Mouse (Mus musculus) testis, adult 2 months (tissue): ENCODE data around the gene Ahdc1. TPM values are rescaled to one million over a fixed set of nuclear protein-coding genes. Genes with fewer than 3 reads are reported as not detected.

Experiments
- H3K27ac ChIP-seq: fragments of 200-500 bp; 2 replicates; pipeline ENCODE4 v1.5.1; 2012; ENCODE audit warnings: low read depth, low read length; ENCODE audit not compliant: control insufficient read depth, insufficient read depth
- H3K27me3 ChIP-seq: fragments of 200-500 bp; 2 replicates; pipeline ENCODE4 v1.6.1; 2012; ENCODE audit warnings: mild to moderate bottlenecking, low read length, moderate library complexity; ENCODE audit not compliant: control insufficient read depth, insufficient read depth
- H3K36me3 ChIP-seq: fragments of 200-500 bp; 2 replicates; pipeline ENCODE4 v1.6.1; 2012; ENCODE audit warnings: mild to moderate bottlenecking, low read length; ENCODE audit not compliant: control insufficient read depth, insufficient read depth
- H3K4me1 ChIP-seq: fragments of 200-500 bp; 2 replicates; pipeline ENCODE4 v1.6.1; 2012; ENCODE audit warnings: low read length; ENCODE audit not compliant: control insufficient read depth, insufficient read depth
- H3K4me3 ChIP-seq: fragments of 200-500 bp; 2 replicates; pipeline ENCODE4 v1.5.1; 2012; ENCODE audit warnings: low read depth, mild to moderate bottlenecking, low read length, moderate library complexity, mixed read lengths; ENCODE audit not compliant: control insufficient read depth
- CTCF ChIP-seq: fragments of 200-500 bp; IDR thresholded peaks from 2 replicates; pipeline ENCODE4 v1.5.1; 2012; ENCODE audit warnings: low read depth, mild to moderate bottlenecking, inconsistent platforms, low read length, moderate library complexity; ENCODE audit not compliant: control insufficient read depth, insufficient read depth, insufficient replicate concordance
- POLR2A ChIP-seq: fragments of 200-500 bp; IDR thresholded peaks from 2 replicates; pipeline ENCODE4 v1.6.1; 2012; ENCODE audit warnings: low read depth, mild to moderate bottlenecking, inconsistent platforms, low read length, moderate library complexity; ENCODE audit not compliant: control insufficient read depth
- polyA plus RNA-seq: library from polyadenylated mRNA; depleted of rRNA; stranded (reverse); fragments of >200 nt; gene quantifications from 2 replicates; pipeline ENCODE4 v1.2.3, GENCODE M21; 2012

Ahdc1 gene
- polyA plus RNA-seq, 1 experiment: 65.0 TPM

GRCm38 (mm10) chr4:133013266-133013891 is 2.3 kb downstream of the Ahdc1 start:
- Histone ChIP-seq H3K4me3 (peak overlapping the region; percentile 64), H3K36me3 (no peaks in the 10 kb centered on the region), H3K27me3 (no peaks in the 10 kb centered on the region), H3K4me1 (peaks cover 23% of the 10 kb centered on the region), H3K27ac (peak overlapping the region; percentile 62)
- TF ChIP-seq CTCF: no peak
- no peak for TF ChIP-seq POLR2A

- TF ChIP-seq POLR2A (no peak), CTCF (no peak)
- Histone ChIP-seq H3K4me1 (peaks cover 23% of the 10 kb centered on the region), H3K27ac (no peak overlapping the region), H3K27me3 (no peaks in the 10 kb centered on the region), H3K4me3 (no peak overlapping the region), H3K36me3 (no peaks in the 10 kb centered on the region)
Observed at GRCm38 (mm10) chr4:133014088-133014487, 3.0 kb downstream of the Ahdc1 start.

- Histone ChIP-seq H3K27ac (no peak overlapping the region), H3K4me3 (no peak overlapping the region), H3K4me1 (peaks cover 23% of the 10 kb centered on the region), H3K36me3 (no peaks in the 10 kb centered on the region), H3K27me3 (no peaks in the 10 kb centered on the region)
- TF ChIP-seq POLR2A (no peak), CTCF (no peak)
Observed at GRCm38 (mm10) chr4:133014896-133015709, 4.0 kb downstream of the Ahdc1 start.

DNA sequence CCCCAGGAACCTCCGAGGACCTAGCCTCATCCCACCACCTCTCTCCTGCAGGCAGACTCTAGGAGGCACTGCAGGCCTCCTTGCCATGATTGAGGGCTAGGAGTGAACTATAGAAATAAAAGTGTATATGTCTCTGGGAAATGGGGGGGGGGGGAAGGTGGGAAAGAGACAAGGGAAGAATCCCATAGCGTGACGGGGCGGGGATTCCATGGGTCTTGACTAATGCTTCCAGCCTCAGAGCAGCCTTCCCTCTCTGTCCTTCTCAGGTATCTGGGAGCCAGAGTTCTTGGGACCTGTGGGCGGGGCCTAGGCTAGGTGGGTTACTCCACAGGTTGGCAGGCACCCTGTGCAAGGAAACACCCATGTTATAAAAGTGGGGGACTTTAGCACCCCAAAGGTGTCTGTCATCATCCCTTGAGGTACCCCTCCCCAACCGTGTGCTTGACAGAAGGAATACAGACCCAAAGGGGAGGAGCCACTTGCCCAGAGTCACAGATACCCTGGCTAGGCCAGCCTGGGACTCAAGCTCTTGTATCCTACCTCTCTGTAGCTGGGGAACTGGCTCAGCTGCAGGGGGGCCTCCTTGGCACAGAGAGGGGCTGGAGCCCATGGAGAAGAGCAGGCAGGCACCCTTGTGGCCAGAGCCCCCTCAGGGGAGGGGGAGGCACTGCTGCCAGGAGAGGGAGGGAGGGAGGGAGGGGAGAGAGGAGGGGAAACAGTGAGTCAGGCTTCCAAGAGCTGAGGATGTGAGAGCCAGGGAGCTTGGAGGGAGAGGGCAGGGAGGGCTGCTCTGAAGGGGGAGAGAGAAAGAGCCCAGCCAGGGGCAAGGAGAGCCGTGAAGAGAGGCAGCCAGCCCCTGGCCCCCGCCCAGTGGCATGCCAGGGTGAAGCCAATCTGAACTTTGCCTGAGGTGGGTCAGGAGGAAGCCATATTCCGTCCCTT is 4.9 kb downstream of the Ahdc1 start:
- no peak overlapping the region for H3K27ac ChIP-seq
- H3K27me3 ChIP-seq: no peaks in the 10 kb centered on the region
- H3K4me3 ChIP-seq: no peak overlapping the region
- TF ChIP-seq CTCF: no peak
- TF ChIP-seq POLR2A: no peak
- H3K4me1 ChIP-seq: peaks cover 19% of the 10 kb centered on the region
- H3K36me3 ChIP-seq: no peaks in the 10 kb centered on the region

DNA sequence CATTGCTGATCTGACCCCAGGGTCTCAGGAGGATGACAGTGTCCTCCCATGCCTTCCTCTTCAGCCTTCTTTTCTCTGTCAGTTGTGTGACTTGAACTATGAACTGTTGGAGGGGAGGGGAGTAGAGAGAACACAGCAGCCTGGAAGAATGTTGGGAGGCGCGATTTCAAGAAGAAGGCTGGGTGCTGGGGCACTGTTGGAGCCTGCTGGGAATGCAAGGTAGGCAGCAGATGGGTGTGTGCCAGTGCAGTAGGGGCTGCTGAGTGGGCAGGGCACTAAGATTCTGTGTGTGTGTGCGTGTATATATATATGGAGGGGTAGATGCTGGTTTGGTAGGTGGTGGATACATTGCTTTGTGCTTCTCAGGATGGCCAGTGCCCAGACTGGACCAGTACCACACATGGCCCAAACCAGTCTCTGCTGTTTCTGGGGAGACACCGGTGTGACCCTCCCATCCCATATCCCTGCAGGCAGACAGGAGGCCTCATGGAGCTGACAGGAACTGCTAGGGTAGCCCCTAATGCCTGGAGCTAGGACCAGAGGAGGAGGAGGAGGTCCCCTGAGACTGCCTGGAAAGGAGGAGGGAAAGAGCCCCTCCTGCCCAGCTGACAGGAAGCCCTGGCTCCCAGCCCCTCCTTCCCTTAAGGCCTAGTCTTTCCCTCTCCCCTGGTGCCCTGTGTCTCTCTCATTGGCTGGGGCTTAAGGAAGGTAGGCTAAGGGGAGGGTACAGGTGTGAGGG is 5.8 kb downstream of the Ahdc1 start:
- Histone ChIP-seq H3K27me3 (no peaks in the 10 kb centered on the region), H3K27ac (no peak overlapping the region), H3K36me3 (no peaks in the 10 kb centered on the region), H3K4me1 (peaks cover 16% of the 10 kb centered on the region), H3K4me3 (no peak overlapping the region)
- no peak for TF ChIP-seq CTCF
- no peak for TF ChIP-seq POLR2A

GRCm38 (mm10) chr4:133017597-133018262 is 6.7 kb downstream of the Ahdc1 start:
- Histone ChIP-seq H3K27me3 (no peaks in the 10 kb centered on the region), H3K36me3 (no peaks in the 10 kb centered on the region), H3K4me1 (peaks cover 14% of the 10 kb centered on the region), H3K4me3 (no peak overlapping the region), H3K27ac (no peak overlapping the region)
- TF ChIP-seq POLR2A (no peak), CTCF (no peak)
